Mouse (Mus musculus): ENCODE measurements around the gene C130074G19Rik. TPM values are rescaled to one million over a fixed set of nuclear protein-coding genes. Genes with fewer than 3 reads are reported as not detected.

C130074G19Rik gene
- total RNA-seq, 2 experiments from 2014 or later, result not detected

- ATAC-seq (replicated peaks; ENCODE audit: low FRiP score, low TSS enrichment, poor library complexity, severe bottlenecking), result no peak
Observed at GRCm38 (mm10) chr1:184881211-184881610, 1.8 kb downstream of the C130074G19Rik start.

- ATAC-seq (replicated peaks; ENCODE audit: low FRiP score, low TSS enrichment, poor library complexity, severe bottlenecking), result no peak
Observed at GRCm38 (mm10) chr1:184878860-184879259, 4.2 kb downstream of the C130074G19Rik start.

- ATAC-seq (replicated peaks; ENCODE audit: low FRiP score, low TSS enrichment, poor library complexity, severe bottlenecking), result no peak
Observed at GRCm38 (mm10) chr1:184877306-184877705, 5.7 kb downstream of the C130074G19Rik start.

- ATAC-seq (replicated peaks; ENCODE audit: low FRiP score, low TSS enrichment, poor library complexity, severe bottlenecking), result no peak
Observed at GRCm38 (mm10) chr1:184873910-184874309, 9.1 kb downstream of the C130074G19Rik start.

- no peak for ATAC-seq (replicated peaks; ENCODE audit: low FRiP score, low TSS enrichment, poor library complexity, severe bottlenecking)
Observed at GRCm38 (mm10) chr1:184872069-184872819, 10.8 kb downstream of the C130074G19Rik start.

GRCm38 (mm10) chr1:184871506-184871905 is 11.5 kb downstream of the C130074G19Rik start:
- ATAC-seq (replicated peaks; ENCODE audit: low FRiP score, low TSS enrichment, poor library complexity, severe bottlenecking), result no peak

- ATAC-seq (replicated peaks; ENCODE audit: low FRiP score, low TSS enrichment, poor library complexity, severe bottlenecking), result no peak
Observed at GRCm38 (mm10) chr1:184870646-184871385, 12.2 kb downstream of the C130074G19Rik start.

GRCm38 (mm10) chr1:184869939-184870565 is 13.0 kb downstream of the C130074G19Rik start:
- no peak for ATAC-seq (replicated peaks; ENCODE audit: low FRiP score, low TSS enrichment, poor library complexity, severe bottlenecking)

GRCm38 (mm10) chr1:184867640-184868120 is 15.3 kb downstream of the C130074G19Rik start:
- no peak for ATAC-seq (replicated peaks; ENCODE audit: low FRiP score, low TSS enrichment, poor library complexity, severe bottlenecking)

- ATAC-seq (replicated peaks; ENCODE audit: low FRiP score, low TSS enrichment, poor library complexity, severe bottlenecking), result no peak
Observed at GRCm38 (mm10) chr1:184864381-184864801, 18.6 kb downstream of the C130074G19Rik start.

GRCm38 (mm10) chr1:184862636-184863035 is 20.4 kb downstream of the C130074G19Rik start:
- no peak for ATAC-seq (replicated peaks; ENCODE audit: low FRiP score, low TSS enrichment, poor library complexity, severe bottlenecking)

GRCm38 (mm10) chr1:184861551-184861950 is 21.5 kb downstream of the C130074G19Rik start:
- ATAC-seq (replicated peaks; ENCODE audit: low FRiP score, low TSS enrichment, poor library complexity, severe bottlenecking), result no peak

GRCm38 (mm10) chr1:184860276-184860675 is 22.7 kb downstream of the C130074G19Rik start:
- no peak for ATAC-seq (replicated peaks; ENCODE audit: low FRiP score, low TSS enrichment, poor library complexity, severe bottlenecking)

GRCm38 (mm10) chr1:184858253-184858652 is 24.8 kb downstream of the C130074G19Rik start:
- ATAC-seq (replicated peaks; ENCODE audit: low FRiP score, low TSS enrichment, poor library complexity, severe bottlenecking), result no peak

GRCm38 (mm10) chr1:184857216-184857615 is 25.8 kb downstream of the C130074G19Rik start:
- ATAC-seq (replicated peaks; ENCODE audit: low FRiP score, low TSS enrichment, poor library complexity, severe bottlenecking), result no peak

GRCm38 (mm10) chr1:184853922-184854321 is 29.1 kb downstream of the C130074G19Rik start:
- ATAC-seq (replicated peaks; ENCODE audit: low FRiP score, low TSS enrichment, poor library complexity, severe bottlenecking), result no peak

GRCm38 (mm10) chr1:184853339-184853738 is 29.7 kb downstream of the C130074G19Rik start:
- peak; percentile 86 for ATAC-seq (replicated peaks; ENCODE audit: low FRiP score, low TSS enrichment, poor library complexity, severe bottlenecking)

- ATAC-seq (replicated peaks; ENCODE audit: low FRiP score, low TSS enrichment, poor library complexity, severe bottlenecking), result peak; percentile 97
Observed at GRCm38 (mm10) chr1:184851741-184852618, 31.0 kb downstream of the C130074G19Rik start.

- ATAC-seq (replicated peaks; ENCODE audit: low FRiP score, low TSS enrichment, poor library complexity, severe bottlenecking), result no peak
Observed at GRCm38 (mm10) chr1:184851166-184851565, 31.9 kb downstream of the C130074G19Rik start.

Data from megakaryocyte-erythroid progenitor cell, adult 5-6 weeks (primary cell).